Mouse (Mus musculus): ENCODE results near the gene Kyat3.
"Not testable (repeated sequence)": the region's sequence is repeated elsewhere in the genome, so short reads cannot be mapped to it uniquely, and the experiment has no call there.

Kyat3 gene

GRCm38 (mm10) chr3:142700442-142701322, at the start of gene Kyat3:
Kyat3 (plus strand) TSS chr3:142701051.
- peak; percentile 99 for DNase-seq (ENCODE audit: extremely low read depth, low read depth)

GRCm38 (mm10) chr3:142664723-142665122, 36.1 kb upstream of the Kyat3 start:
- no peak for DNase-seq (ENCODE audit: extremely low read depth, low read depth)

- DNase-seq (ENCODE audit: extremely low read depth, low read depth): peak; percentile 19
Measured at GRCm38 (mm10) chr3:142674607-142675006, 26.2 kb upstream of the Kyat3 start.

- no peak for DNase-seq (ENCODE audit: extremely low read depth, low read depth)
Measured at GRCm38 (mm10) chr3:142687939-142688338, 12.9 kb upstream of the Kyat3 start.

- DNase-seq (ENCODE audit: extremely low read depth, low read depth): no peak
Measured at GRCm38 (mm10) chr3:142688353-142688752, 12.5 kb upstream of the Kyat3 start.

GRCm38 (mm10) chr3:142696517-142696916, 4.3 kb upstream of the Kyat3 start:
- no peak for DNase-seq (ENCODE audit: extremely low read depth, low read depth)

- no peak for DNase-seq (ENCODE audit: extremely low read depth, low read depth)
Measured at GRCm38 (mm10) chr3:142701407-142701989, 647 bp downstream of the Kyat3 start.

GRCm38 (mm10) chr3:142706581-142707444, 6.0 kb downstream of the Kyat3 start:
- DNase-seq (ENCODE audit: extremely low read depth, low read depth): no peak

GRCm38 (mm10) chr3:142708181-142708848, 7.5 kb downstream of the Kyat3 start:
- DNase-seq (ENCODE audit: extremely low read depth, low read depth): not testable (repeated sequence)

- DNase-seq (ENCODE audit: extremely low read depth, low read depth): peak; percentile 52
Measured at GRCm38 (mm10) chr3:142708849-142709419, 8.1 kb downstream of the Kyat3 start.

- DNase-seq (ENCODE audit: extremely low read depth, low read depth): peak; percentile 52
Measured at GRCm38 (mm10) chr3:142710360-142711007, 9.6 kb downstream of the Kyat3 start.

GRCm38 (mm10) chr3:142711372-142711771, 10.5 kb downstream of the Kyat3 start:
- no peak for DNase-seq (ENCODE audit: extremely low read depth, low read depth)

GRCm38 (mm10) chr3:142712401-142713040, 11.7 kb downstream of the Kyat3 start:
- DNase-seq (ENCODE audit: extremely low read depth, low read depth): not testable (repeated sequence)

GRCm38 (mm10) chr3:142725481-142725880, 24.6 kb downstream of the Kyat3 start:
- DNase-seq (ENCODE audit: extremely low read depth, low read depth): no peak

- DNase-seq (ENCODE audit: extremely low read depth, low read depth): no peak
Measured at GRCm38 (mm10) chr3:142725969-142726672, 25.3 kb downstream of the Kyat3 start.

GRCm38 (mm10) chr3:142734291-142734690, 33.4 kb downstream of the Kyat3 start:
- DNase-seq (ENCODE audit: extremely low read depth, low read depth): no peak

GRCm38 (mm10) chr3:142740896-142741295, 40.0 kb downstream of the Kyat3 start:
- no peak for DNase-seq (ENCODE audit: extremely low read depth, low read depth)

GRCm38 (mm10) chr3:142743973-142744898, 43.4 kb downstream of the Kyat3 start:
- peak; percentile 67 for DNase-seq (ENCODE audit: extremely low read depth, low read depth)
